Mouse (Mus musculus) midbrain, embryonic 14.5 days (tissue): ENCODE measurements around the gene Mapkapk2. TPM values are rescaled to one million over a fixed set of nuclear protein-coding genes. Genes with fewer than 3 reads are reported as not detected.

ENCODE experiments used
- ATAC-seq: fragments of 200-750 bp; cut with Nextera tagmentation; 2 replicates; pipeline ENCODE4 v1.8.0; 2017; ENCODE audit warnings: moderate number of reproducible peaks, moderate library complexity; ENCODE audit not compliant: low FRiP score, low TSS enrichment
- DNase-seq: peaks from one replicate; pipeline ENCODE4 v3.0.0-alpha.2; 2015
- H3K27ac ChIP-seq: fragments of 300-500 bp; sonication (generic); replicated peaks from 2 replicates; pipeline ENCODE4 v1.5.1; 2014; ENCODE audit warnings: mild to moderate bottlenecking, low read depth, low read length, moderate library complexity
- H3K27me3 ChIP-seq: fragments of 300-500 bp; sonication (generic); 2 replicates; pipeline ENCODE4 v1.6.1; 2014; ENCODE audit warnings: low read length, control low read depth, mixed read lengths; ENCODE audit not compliant: control insufficient read depth, insufficient read depth
- H3K36me3 ChIP-seq: fragments of 300-500 bp; sonication (generic); 2 replicates; pipeline ENCODE4 v1.6.1; 2014; ENCODE audit warnings: low read length, control low read depth; ENCODE audit not compliant: control insufficient read depth, insufficient read depth
- H3K4me1 ChIP-seq: fragments of 300-500 bp; sonication (generic); 2 replicates; pipeline ENCODE4 v1.6.1; 2014; ENCODE audit warnings: mild to moderate bottlenecking, antibody characterized with exemption, low read length, control low read depth; ENCODE audit not compliant: control insufficient read depth, insufficient read depth
- H3K4me2 ChIP-seq: fragments of 300-500 bp; sonication (generic); 2 replicates; pipeline ENCODE4 v1.6.1; 2014; ENCODE audit warnings: mild to moderate bottlenecking, low read length, moderate library complexity
- H3K4me3 ChIP-seq: fragments of 300-500 bp; sonication (generic); replicated peaks from 2 replicates; pipeline ENCODE4 v1.5.1; 2014; ENCODE audit warnings: low read depth, low read length
- H3K9ac ChIP-seq: fragments of 300-500 bp; sonication (generic); replicated peaks from 2 replicates; pipeline ENCODE4 v1.6.1; 2014; ENCODE audit warnings: mild to moderate bottlenecking, low read length, moderate library complexity
- H3K9me3 ChIP-seq: fragments of 300-500 bp; sonication (generic); 2 replicates; pipeline ENCODE4 v1.6.1; 2016; ENCODE audit warnings: low read length, control low read depth, mixed read lengths; ENCODE audit not compliant: control insufficient read depth
- WGBS: fragments of 180-500 bp; shearing (Covaris S2); extraction: QIAGEN DNeasy Blood & Tissue Kit; methylation state at CpG from one replicate; pipeline ENCODE4 v1.1.7; 2014; 5-methylcytosine and 5-hydroxymethylcytosine counted together
- polyA plus RNA-seq: library from polyadenylated mRNA; unstranded; fragments of >200 nt; fragmentation: Nextera tagmentation; extraction: Ambion mirVana; gene quantifications from 2 replicates; pipeline ENCODE4 v1.2.1, GENCODE M21; 2014

Gene Mapkapk2
- polyA plus RNA-seq, 1 experiment from 2014 or later = 35.0 TPM

DNA sequence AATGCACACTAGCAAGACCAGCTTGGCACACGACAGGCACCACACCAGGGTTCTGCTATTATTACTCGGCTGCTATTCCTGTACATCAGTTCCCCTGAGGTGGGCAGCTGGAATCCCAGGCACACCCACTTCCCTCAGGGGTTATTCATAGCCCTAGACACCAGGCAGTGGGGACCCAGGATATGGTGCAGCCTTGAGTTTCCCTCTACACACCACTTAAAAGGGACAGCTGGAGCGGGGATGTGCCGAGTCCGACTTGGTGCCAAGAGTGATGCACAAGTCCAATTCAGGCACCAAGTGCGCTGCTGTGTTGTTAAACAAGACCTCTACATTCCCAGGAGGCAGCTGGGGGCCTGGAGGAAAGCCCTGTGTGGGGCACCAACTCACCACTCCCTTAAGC is 34.8 kb downstream of the Mapkapk2 start:
- H3K27ac ChIP-seq = peak overlapping the region; percentile 20; the same call in 1 of the 2 replicates
- no peak for ATAC-seq
- peaks cover 2% of the 10 kb centered on the region; the same call in 1 of the 2 replicates for H3K36me3 ChIP-seq
- peaks cover 31% of the 10 kb centered on the region for H3K4me1 ChIP-seq
- H3K4me3 ChIP-seq = no peak overlapping the region
- WGBS = 76% methylated on average over 6 of the region's 6 CpGs
- H3K4me2 ChIP-seq = no peak overlapping the region
- DNase-seq = no peak
- no peaks in the 10 kb centered on the region for H3K9me3 ChIP-seq
- H3K27me3 ChIP-seq = no peaks in the 10 kb centered on the region
- H3K9ac ChIP-seq = no peak overlapping the region

DNA sequence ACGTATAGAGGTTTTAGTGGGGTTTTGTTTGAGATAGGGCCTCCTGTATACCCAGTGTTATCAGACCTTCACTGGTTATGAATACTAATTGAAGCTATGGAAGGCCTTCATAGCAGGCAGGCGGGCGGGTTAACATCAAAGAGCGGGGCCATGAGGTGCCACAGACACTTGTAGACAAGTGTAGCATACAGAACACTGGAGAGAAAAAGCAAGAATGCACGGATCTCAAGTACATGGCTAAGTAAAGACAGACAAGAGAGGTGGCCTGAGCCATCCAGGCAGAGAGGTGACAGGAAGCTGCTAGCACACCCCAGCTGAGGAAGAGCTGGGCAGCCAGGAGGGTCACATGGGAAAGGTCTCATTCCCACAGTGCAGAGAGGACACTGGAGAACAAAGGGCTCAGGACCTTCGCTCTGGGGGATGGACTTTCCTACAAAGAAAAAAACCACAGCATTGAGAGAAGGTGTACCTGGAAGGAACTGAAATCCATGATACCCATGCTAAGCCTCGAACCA is 35.8 kb downstream of the Mapkapk2 start:
- 80% methylated on average over 7 of the region's 7 CpGs for WGBS
- ATAC-seq (no peak), DNase-seq (no peak)
- peaks cover 31% of the 10 kb centered on the region for H3K4me1 ChIP-seq
- no peak overlapping the region for H3K4me3 ChIP-seq
- no peaks in the 10 kb centered on the region for H3K27me3 ChIP-seq
- no peaks in the 10 kb centered on the region for H3K9me3 ChIP-seq
- H3K4me2 ChIP-seq = no peak overlapping the region
- no peak overlapping the region for H3K9ac ChIP-seq
- H3K27ac ChIP-seq = no peak overlapping the region
- H3K36me3 ChIP-seq = peaks cover 13% of the 10 kb centered on the region

DNA sequence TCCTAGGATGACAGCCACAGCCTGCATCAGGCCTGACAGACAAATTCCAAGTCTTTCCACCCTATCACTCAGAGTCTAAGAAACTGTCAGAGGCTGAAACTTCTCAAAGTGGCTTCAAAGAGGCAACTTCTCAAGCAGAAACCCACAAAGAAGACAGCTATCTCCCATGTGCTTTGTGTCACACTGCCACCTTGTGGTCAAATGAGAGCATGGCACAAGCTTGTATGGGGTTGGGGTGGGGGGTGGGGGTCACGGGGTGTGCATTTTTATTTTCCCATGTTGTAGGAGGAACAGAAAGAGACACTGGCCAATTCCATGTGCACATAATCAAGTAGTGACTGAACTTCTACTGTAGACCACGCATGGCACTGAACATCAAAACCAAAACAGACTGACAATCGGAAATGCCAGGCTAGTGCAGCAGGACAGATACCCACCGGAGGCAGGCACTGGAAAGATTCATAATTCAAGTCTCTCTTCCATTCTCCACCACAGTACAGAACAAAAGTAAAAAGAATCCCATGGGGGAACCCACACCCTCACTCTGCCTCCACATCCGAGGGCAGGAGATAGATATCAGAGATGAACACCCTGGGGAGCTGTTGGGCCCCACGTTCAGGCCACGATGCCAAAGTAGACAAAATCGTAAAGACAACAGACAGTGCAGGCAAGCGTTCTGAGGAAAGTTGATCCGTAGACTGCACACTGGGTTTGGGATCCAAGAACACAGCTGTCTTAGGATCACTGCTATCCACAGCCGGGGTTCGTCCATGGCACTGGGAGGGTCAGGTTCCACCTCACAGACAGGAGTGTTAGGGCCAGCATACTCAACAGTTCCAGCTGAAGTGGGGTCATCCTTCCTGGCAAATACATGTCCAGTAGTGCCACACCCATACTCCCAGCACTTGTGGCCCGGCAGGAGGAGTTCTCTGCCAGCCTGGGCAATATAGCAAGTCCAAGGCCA is 37.1 kb downstream of the Mapkapk2 start:
- no peaks in the 10 kb centered on the region for H3K27me3 ChIP-seq
- no peak overlapping the region for H3K9ac ChIP-seq
- no peak overlapping the region for H3K4me2 ChIP-seq
- WGBS = 70% methylated on average over 13 of the region's 13 CpGs
- peaks cover 24% of the 10 kb centered on the region for H3K36me3 ChIP-seq
- ATAC-seq = peak; percentile 55; the same call in 1 of the 2 replicates
- DNase-seq = peak; percentile 74
- no peak overlapping the region for H3K4me3 ChIP-seq
- peaks cover 31% of the 10 kb centered on the region for H3K4me1 ChIP-seq
- H3K9me3 ChIP-seq = no peaks in the 10 kb centered on the region
- H3K27ac ChIP-seq = no peak overlapping the region; the same call in 1 of the 2 replicates

DNA sequence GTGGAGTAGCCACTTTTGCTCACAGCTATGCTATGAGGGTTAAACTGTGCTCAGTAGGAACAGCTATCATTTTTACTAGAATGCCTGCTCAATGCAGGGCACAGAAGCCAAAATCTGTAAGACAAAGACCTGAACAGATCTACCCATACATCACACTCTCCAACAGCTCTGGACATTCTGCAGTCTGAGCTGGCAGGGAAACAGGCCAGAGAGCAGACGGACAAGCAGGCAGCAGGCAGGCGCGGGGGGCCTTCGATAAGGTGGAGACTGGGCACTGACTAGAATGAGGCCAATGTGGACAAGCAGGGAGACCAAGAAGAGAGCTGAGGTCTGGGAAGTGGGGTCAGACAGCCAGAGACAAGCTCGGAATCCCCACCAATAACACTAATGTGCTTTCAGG is 37.8 kb downstream of the Mapkapk2 start:
- WGBS = 84% methylated on average over 5 of the region's 5 CpGs
- Histone ChIP-seq H3K4me1 (peaks cover 31% of the 10 kb centered on the region), H3K4me2 (no peak overlapping the region), H3K9me3 (no peaks in the 10 kb centered on the region), H3K27me3 (no peaks in the 10 kb centered on the region), H3K4me3 (no peak overlapping the region), H3K27ac (no peak overlapping the region; the same call in 1 of the 2 replicates), H3K9ac (no peak overlapping the region), H3K36me3 (peaks cover 32% of the 10 kb centered on the region)
- ATAC-seq (no peak), DNase-seq (no peak)

DNA sequence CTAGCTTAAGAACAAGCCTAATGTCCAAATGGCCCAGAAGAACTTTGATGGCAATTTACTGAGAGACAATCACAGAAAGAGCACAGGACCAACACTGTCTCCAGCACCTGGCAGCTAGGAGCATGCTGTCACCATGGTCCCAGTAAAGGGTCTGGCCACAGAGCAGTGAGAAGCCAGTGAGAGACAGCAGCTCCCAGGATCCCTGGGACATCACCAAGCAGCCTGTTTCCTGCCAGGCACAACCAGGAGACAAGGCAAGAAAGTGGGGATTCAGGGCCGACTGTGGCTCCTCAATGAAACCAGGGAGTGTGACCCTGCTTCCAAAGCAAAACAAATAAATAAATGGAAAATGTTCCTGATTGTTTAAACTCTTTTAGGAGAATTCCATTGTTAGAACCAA is 38.2 kb downstream of the Mapkapk2 start:
- no peaks in the 10 kb centered on the region for H3K9me3 ChIP-seq
- no peak overlapping the region for H3K4me3 ChIP-seq
- H3K9ac ChIP-seq = no peak overlapping the region
- ATAC-seq (no peak), DNase-seq (no peak)
- peaks cover 26% of the 10 kb centered on the region for H3K4me1 ChIP-seq
- H3K27me3 ChIP-seq = no peaks in the 10 kb centered on the region
- no peak overlapping the region; the same call in 1 of the 2 replicates for H3K27ac ChIP-seq
- no peak overlapping the region for H3K4me2 ChIP-seq
- WGBS = 55% methylated on average over 1 of the region's 1 CpGs
- H3K36me3 ChIP-seq = peaks cover 36% of the 10 kb centered on the region

DNA sequence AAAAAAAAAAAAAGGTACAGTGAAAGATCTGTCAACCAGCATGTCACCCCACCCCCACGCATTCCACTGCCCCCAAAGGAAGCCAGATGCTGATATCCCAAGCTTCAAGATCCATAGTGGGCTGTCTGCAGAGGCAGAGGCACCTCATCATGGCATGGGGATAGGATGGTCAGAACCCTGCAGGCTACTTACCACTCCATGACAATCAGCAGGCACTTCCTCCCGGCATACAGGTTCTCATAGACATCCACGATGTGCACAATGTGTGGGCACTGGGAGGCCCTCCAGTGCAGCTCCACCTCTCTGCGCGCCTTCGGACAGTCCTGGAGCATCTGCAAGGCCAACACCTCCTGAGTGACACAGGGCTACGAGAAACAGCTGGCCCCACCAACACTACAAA is 39.2 kb downstream of the Mapkapk2 start:
- Histone ChIP-seq H3K27ac (no peak overlapping the region), H3K9ac (no peak overlapping the region), H3K4me2 (no peak overlapping the region), H3K4me3 (no peak overlapping the region), H3K4me1 (peaks cover 22% of the 10 kb centered on the region), H3K9me3 (no peaks in the 10 kb centered on the region), H3K36me3 (peaks cover 45% of the 10 kb centered on the region), H3K27me3 (no peaks in the 10 kb centered on the region)
- 89% methylated on average over 7 of the region's 7 CpGs for WGBS
- ATAC-seq (no peak), DNase-seq (no peak)

DNA sequence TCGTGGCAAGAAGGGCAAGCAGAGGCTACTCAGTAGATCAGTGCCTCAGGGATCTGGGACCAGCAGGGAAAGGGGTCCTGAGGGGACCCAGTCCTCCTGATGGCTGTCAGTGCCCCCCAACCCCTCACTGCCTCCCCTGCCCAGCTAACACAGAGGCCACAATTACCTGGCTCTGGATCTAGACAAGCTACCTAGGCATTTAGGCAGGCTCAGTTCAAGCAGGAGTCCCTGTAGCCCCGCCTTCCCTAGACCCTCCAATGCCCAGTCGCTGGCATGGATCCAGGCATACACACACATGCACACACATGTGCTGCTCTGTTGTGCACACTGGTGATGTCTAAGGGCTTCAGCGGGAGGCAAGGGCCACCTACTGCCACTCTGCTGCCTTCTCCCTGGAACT is 43.4 kb downstream of the Mapkapk2 start:
- H3K36me3 ChIP-seq = peaks cover 48% of the 10 kb centered on the region
- ATAC-seq = no peak

DNA sequence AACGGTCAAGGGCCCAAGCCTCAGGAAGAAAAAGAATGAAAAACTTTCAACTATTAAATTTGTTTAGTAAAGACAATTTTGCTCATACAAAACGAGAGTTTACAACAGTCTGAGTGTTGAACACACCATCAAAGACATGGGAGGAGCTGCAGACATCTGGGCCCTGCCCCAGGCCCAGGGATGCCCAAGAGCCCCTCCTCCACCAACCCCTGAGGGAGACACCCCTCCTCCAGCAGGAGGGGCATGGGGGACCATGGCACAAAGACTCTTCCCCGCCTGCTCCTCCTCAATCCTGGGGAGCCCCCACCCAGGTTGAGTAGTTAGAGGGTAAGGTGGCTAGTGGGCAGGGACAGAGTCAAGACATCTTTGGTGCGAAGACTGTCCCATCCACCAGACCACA is 44.0 kb downstream of the Mapkapk2 start:
- ATAC-seq (peak; percentile 31), DNase-seq (no peak)
- no peaks in the 10 kb centered on the region for H3K9me3 ChIP-seq
- H3K27ac ChIP-seq = no peak overlapping the region
- H3K36me3 ChIP-seq = peaks cover 48% of the 10 kb centered on the region
- H3K4me1 ChIP-seq = no peaks in the 10 kb centered on the region
- no peaks in the 10 kb centered on the region for H3K27me3 ChIP-seq
- no peak overlapping the region for H3K4me3 ChIP-seq
- H3K4me2 ChIP-seq = no peak overlapping the region
- no peak overlapping the region for H3K9ac ChIP-seq
- 57% methylated on average over 4 of the region's 4 CpGs for WGBS

More for the DNA sequence above, 43.4 kb downstream of the Mapkapk2 start:
- no peak for DNase-seq
- Histone ChIP-seq H3K27ac (no peak overlapping the region), H3K9me3 (no peaks in the 10 kb centered on the region), H3K27me3 (no peaks in the 10 kb centered on the region), H3K4me3 (no peak overlapping the region), H3K4me1 (0 out of 2 replicates have a peak, but pooled peaks cover 2% of the 10 kb centered on the region), H3K4me2 (no peak overlapping the region), H3K9ac (no peak overlapping the region)
- 90% methylated on average over 4 of the region's 4 CpGs for WGBS
